Mouse (Mus musculus): ENCODE measurements around the gene Pold2.

DNA sequence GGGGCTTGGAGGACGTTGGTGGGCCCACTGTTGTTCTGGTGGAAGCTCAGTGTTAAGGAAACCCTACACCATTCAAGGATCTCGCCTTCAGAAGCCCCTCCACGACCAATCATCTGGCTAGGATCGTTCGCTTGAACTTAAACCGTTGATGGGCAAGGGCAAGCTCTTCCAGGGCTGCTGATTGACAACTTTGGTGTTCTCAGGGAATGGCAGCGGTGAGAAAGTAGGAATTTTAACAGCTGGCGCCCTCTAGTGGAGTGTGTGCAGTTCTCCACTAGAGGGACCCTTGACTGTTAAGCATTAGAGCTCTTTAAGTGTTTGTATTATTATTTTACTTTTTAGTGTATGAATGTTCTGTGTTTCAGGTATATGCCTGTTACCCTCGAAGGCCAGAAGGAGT is 8.1 kb upstream of the Pold2 start:
- TF ChIP-seq CTCF (conservative IDR thresholded peaks at IDR 0.05; ENCODE audit: insufficient read depth, insufficient read length, low read depth, low read length) (peak; percentile 84), POLR2A (IDR thresholded peaks at IDR 0.05; ENCODE audit: low read depth, low read length) (no peak)

Measured in kidney, adult 2 months (tissue).